Mouse (Mus musculus) gastrocnemius, postnatal 25 days (tissue): ENCODE results near the gene Tdp2. TPM values are rescaled to one million over a fixed set of nuclear protein-coding genes. Genes with fewer than 3 reads are reported as not detected.
"Not testable (repeated sequence)": the region's sequence is repeated elsewhere in the genome, so short reads cannot be mapped to it uniquely, and the experiment has no call there.

Source experiments
- DNase-seq: peaks from one replicate; pipeline ENCODE4 v3.0.0; 2022
- total RNA-seq, 2 experiments: library from RNA; stranded (reverse); gene quantifications; 1 replicate in 1 of 2; 2 replicates in 1 of 2; pipeline ENCODE4 v1.2.3; 2021

The Tdp2 gene
- total RNA-seq, 2 experiments from 2014 or later = 7.8 to 8.2 TPM

GRCm38 (mm10) chr13:24824647-24825046, 6.8 kb upstream of the Tdp2 start:
- no peak for DNase-seq

DNA sequence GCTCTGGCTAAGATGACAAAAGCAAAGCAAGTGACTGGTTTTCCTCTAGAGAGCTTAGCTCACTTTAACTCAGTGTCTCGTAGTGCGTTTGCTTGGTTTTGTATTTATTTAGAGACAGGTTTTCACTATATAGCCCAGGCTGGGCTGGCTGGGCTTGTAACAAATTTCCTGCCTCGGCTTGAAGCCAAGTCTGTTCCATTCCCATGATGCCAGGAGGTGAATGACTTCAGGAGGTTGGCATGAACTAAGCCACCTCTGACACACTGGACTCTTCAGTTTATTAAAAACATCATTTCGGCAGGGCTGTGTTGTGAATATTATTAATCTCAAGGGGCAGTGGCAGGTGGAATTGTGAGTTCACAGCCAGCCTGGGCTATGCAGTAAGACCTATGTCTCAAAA, 5.9 kb upstream of the Tdp2 start:
- DNase-seq = no peak

GRCm38 (mm10) chr13:24826116-24826515, 5.4 kb upstream of the Tdp2 start:
- no peak for DNase-seq

- DNase-seq = no peak
Measured at GRCm38 (mm10) chr13:24830756-24831352, 625 bp upstream of the Tdp2 start.

- DNase-seq = no peak
Measured at GRCm38 (mm10) chr13:24832131-24832810, 792 bp downstream of the Tdp2 start.

- no peak for DNase-seq
Measured at GRCm38 (mm10) chr13:24832811-24833155, 1.3 kb downstream of the Tdp2 start.

- not testable (repeated sequence) for DNase-seq
Measured at GRCm38 (mm10) chr13:24837765-24838164, 6.3 kb downstream of the Tdp2 start.

GRCm38 (mm10) chr13:24839831-24840230, 8.4 kb downstream of the Tdp2 start:
- no peak for DNase-seq

GRCm38 (mm10) chr13:24841702-24842101, 10.2 kb downstream of the Tdp2 start:
- no peak for DNase-seq

DNA sequence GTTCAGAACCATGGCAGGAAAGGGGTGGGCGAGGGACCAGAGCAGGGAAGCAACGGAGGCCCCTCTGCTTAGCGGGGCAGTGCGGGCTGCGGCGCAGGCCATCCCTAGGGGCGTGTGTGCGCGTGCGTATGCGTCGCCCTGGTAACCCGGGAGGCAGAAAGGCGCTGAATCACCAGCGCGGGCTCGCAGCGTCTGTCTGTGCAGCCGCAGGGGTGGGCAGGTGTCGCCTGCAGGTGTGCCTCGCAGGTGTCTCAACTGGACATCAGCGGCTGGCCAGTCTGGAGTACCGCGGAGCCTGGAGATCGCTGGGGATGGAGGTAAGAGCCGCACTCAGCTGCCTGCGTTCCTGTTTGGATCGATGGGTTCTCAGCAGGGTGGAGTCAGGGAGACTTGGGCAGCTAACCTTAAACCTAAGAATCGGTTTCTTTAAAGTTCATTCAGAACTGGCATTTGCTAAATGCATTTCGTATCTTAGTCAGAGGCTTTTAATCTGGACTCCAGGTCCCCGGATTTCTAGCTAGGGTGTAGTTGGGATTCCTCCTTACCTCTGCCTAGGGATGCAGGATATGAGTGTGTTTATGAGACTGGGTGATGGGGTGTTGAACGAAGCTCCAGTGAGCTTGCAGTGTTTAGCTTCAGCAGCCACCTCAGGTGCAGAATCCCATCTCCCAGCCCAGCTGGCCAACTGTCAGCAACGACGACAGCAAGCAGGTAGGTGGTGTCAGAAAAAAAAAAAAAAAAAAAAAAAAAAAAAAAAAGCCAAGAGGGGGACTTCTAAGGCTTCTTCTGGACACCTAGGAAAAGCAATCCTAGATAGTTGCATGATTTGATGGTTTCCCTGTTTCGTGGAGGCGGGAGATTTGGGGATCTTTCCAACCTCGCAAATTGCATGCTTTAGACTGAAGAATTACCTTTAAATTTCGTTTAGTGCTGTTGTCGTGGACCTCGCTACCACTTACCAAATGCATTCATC, 13.8 kb downstream of the Tdp2 start, which contains the start of gene D130043K22Rik:
Gene D130043K22Rik (plus strand): TSS at position 153 of the 973 bp plus-strand sequence.
- no peak for DNase-seq

GRCm38 (mm10) chr13:24849318-24849717, 17.8 kb downstream of the Tdp2 start:
- no peak for DNase-seq

- DNase-seq = no peak
Measured at GRCm38 (mm10) chr13:24851989-24852388, 20.5 kb downstream of the Tdp2 start.

DNA sequence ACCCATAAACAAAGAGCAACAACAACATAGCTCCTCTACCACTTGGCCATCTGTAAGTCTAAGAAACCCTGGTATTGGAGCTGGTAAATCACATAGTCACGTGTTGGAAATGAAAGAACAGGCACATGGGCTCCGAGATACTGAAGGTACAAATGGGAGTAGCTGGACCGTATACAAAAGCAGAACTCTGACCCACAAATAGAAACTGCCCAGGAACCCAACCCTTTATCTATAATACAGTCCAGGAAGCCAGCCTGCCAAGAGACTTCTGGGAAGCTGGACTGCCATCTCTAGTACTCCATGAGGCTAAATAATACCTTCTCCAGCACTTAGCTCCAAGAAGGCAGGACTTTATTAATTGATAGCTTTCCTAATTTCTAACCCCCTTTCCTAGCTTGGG, 21.1 kb downstream of the Tdp2 start:
- DNase-seq = no peak

DNA sequence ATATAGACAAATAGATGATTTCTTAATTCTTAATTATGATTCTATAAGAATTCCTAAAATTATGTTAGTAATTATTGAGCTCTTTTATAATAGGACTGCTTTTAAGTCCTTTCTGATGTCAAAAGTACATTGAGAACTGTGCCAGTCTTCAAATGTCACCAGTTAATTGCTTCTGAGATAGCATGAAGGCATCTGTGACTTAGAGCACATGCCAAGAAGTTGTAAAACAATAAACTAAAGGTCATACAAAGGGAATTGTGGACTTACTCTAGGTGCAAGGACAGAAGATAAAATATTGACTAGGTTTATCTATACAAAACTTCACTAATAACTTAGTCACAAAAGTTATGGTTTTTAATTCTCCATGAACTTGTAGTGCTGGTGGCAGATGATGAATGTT, 27.6 kb downstream of the Tdp2 start:
- DNase-seq = no peak

GRCm38 (mm10) chr13:24861084-24861483, 29.6 kb downstream of the Tdp2 start:
- DNase-seq = no peak

- DNase-seq = no peak
Measured at GRCm38 (mm10) chr13:24862021-24862420, 30.5 kb downstream of the Tdp2 start.

DNA sequence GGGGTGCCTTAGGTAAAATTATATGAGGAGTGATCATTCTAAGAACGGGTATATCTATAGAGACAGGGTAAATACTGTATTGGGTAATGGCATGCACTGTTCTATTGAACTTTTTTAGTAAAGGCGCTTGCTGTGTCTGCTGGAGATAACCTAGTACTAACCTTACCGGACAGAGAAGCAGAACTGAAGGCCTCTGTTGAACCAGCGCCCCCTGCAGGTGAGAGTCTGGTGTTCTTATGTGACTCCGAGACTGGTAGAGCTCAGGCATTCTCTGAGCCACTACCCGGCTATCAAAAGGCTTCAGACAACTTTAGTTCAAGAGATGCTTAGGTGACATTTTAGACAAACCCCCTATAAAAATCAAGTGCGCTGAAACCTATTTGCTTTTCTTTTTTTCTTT, 31.0 kb downstream of the Tdp2 start:
- no peak for DNase-seq

DNA sequence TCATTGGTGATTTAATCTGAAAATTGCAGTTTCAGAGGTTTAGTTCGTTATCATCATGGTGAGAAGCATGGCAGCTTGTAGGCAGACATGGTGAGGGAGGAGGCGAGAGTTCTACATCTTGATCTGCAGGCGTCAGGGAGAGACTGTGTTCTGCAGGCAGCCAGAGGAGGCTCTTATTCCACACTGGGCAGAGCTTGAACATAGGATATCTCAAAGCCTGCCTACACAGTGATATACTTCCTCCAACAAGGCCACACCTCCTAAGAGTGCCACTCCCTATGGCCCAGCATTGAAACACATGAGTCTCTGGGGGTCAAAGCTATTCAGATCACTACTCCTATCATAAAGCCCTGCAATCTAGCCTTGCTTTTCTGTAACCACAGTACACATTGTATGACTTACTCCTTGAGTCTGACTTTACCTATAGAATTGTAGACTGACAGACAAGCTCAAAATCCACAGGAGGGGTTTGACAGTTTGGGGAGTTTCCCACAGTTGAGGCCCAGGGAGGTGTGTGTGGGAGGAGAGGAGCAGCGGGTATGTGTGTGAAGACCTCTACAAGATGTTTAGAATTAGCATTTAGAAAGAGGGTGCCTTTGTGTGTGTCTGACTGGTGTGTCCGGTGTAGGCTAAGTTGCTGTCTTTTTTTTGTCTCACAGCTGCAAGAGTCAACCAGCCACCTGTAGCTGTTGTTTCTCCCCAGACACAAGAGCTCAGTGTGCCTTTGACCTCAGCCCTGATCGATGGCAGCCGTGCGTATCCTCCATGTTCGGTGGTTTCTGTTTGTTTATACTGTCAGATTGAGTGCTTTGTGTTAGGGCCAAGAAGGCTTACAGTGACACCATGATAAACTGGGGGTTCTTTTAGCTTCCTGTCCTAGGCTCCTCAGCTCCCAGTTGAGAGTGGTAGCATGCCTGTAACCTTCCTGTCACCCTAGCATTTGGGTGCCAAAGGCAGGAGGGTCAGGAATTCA, 35.2 kb downstream of the Tdp2 start:
- no peak for DNase-seq

GRCm38 (mm10) chr13:24867789-24868188, 36.3 kb downstream of the Tdp2 start:
- no peak for DNase-seq

DNA sequence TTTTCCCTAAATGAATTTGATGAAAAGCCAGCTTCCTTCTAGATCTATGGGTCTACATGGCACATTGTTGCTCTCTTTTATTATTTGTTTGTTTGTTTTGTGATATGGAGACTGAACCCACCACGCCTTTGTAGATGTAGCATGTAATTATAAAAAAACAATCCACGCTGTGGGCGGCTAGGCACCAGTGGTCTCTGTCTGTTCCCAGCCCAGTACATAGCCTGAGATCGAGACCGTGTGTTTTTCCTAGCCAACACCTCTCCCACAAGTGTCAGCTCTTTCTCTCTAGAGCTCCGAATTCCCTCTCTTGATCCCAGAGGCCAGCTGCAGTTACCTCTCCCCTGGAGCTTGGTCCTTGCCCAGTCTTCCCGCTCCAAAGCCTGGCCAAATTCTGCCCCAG, 36.8 kb downstream of the Tdp2 start:
- DNase-seq = no peak

GRCm38 (mm10) chr13:24879359-24880040, 48.0 kb downstream of the Tdp2 start:
- no peak for DNase-seq
